Mouse (Mus musculus) stomach, postnatal 0 days (tissue): ENCODE results near the gene Heatr5b.

Experiments used
- CTCF ChIP-seq: IDR thresholded peaks from 2 replicates; pipeline ENCODE4 v1.5.1; 2016; ENCODE audit warnings: antibody characterized with exemption, low read depth, mild to moderate bottlenecking, moderate library complexity
- EP300 ChIP-seq: optimal IDR thresholded peaks from 2 replicates; pipeline ENCODE3; 2016; ENCODE audit warnings: antibody characterized with exemption

DNA sequence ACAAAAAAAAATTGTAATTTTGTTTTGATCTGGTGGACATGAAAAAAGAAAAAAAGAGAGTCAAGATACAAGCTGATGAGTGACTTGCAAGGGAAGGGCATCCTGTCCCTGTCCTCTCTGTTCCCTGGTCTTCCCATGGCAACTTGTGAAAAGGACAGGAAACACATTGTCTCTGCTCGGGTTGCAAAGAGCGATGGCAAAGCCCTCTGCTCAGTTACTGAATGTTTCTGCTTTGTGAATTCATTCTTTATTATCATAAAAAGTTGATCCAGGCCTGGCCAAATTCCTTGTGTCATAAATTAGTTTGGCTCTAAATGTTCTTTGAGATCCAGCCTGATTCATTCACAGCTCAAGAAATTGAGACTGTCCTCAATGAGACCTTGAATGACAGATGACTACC, 97.4 kb downstream of the Heatr5b start:
- no peak for TF ChIP-seq CTCF
- no peak for TF ChIP-seq EP300
